Mouse (Mus musculus): ENCODE results near the gene Midn.
"Not testable (repeated sequence)": the region's sequence is repeated elsewhere in the genome, so short reads cannot be mapped to it uniquely, and the experiment has no call there.

Midn gene

GRCm38 (mm10) chr10:80159021-80159560 is 11.0 kb downstream of the Midn start:
- DNase-seq = no peak

DNA sequence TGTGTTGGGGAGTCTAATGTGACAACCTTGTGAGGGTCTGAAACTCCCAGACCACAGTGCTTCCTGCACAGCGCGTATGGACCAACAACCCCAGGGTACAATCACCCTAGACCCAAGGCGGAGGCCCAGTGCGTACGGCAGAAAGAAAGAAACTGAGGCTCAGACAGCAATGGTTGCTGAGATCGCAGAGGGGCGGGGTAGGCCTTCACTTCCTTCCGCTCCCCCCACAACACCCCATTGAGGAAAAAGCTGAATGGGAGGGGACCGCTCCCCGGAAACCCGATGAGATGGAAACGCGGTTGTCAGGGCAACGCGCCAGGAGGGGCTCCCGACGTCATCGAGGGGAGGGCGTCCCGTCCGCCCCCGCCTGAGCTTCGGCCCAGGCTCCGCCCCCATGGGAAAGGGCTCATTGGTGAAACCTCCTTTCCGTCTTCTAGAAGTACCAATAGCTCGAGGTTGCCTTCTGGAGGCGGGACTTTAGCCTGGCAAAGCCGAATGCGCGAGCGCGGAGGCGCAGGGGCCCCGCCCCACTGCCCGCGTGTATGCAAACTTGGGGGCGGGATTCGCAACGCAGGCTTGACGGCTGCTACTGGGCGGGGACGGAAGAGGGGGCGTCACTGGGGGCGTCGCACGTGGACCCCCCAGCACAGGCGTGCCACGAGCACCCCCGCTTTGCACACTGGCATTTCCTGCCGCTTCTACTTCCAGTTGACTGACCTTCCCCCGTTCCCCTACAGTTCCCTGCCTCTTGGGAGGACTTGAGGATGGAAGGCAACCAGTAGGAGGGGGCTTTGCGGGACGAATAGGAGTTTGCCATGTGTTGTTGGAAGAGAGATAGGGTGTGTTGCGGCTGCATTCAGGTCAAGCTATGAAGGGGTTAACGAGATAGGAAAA is 11.7 kb downstream of the Midn start:
- peak; percentile 99 for DNase-seq

- DNase-seq = peak; percentile 89
These were observed 12.6 kb downstream of the Midn start for GRCm38 (mm10) chr10:80160455-80161371.

DNA sequence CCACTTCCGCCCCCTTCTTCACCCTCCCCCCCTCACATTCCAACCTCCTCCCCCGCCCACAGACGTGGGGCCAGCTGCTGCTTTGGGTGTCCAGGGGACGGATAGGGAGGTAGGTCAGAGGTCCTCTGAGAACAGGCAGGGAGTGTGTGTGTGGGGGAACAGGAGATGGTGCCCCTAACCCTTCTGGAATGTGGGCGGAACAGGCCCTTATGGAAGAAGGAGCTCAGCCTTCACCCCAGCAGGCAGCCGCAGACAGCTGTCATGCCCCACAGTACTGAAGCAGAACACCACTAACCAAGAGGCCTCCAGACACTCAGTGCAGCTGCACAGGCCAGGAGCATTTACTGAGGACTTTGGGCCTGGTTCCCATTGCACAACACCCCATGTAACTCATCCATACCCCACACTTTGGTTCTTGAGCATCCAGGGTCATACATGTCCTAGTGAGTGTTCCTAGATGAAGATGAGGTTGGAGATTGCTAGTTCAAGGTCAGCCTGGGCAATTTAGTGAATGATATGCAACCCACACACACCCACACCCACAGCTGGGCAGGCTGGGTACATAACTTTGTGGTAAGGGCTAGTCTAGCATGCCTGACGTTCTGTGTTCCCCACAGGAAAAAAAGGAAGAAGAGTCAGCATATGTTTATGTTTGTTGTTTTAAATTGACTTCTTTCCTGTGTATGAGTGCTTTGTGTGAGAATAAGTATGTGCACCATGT is 13.6 kb downstream of the Midn start:
- DNase-seq = peak; percentile 69

GRCm38 (mm10) chr10:80162243-80162608 is 14.2 kb downstream of the Midn start:
- no peak for DNase-seq

DNA sequence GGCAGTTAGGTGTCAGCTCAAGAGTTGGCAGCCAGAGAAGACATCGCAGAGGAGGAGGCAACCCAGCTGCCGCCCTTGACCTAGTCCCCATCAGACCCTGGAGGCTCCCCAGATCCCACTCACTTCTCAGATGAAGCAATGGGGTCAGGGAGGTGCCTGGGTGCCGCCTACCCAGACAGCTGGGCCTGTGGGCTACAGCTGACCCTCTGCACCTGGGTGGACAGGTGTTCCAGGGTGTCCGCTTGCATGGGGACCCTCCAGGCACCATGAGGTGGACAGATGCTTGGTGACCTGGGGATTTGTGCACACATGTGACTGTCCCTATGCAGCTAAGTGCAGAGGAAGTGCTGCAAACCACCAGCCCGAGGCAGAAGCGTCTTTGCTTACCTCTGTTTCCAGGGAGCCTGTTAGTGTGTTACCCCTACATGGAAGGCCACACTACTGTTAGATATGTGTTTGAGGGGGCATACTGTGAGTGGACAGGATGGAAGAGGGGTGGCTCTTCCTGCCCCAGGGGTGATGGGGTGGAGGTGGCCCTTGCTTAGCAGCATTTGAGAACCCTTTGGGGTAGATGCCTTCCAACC is 14.7 kb downstream of the Midn start:
- DNase-seq = no peak

- DNase-seq = no peak
These were observed 15.6 kb downstream of the Midn start for GRCm38 (mm10) chr10:80163721-80164120.

GRCm38 (mm10) chr10:80164161-80164997 is 16.3 kb downstream of the Midn start:
- no peak for DNase-seq

DNA sequence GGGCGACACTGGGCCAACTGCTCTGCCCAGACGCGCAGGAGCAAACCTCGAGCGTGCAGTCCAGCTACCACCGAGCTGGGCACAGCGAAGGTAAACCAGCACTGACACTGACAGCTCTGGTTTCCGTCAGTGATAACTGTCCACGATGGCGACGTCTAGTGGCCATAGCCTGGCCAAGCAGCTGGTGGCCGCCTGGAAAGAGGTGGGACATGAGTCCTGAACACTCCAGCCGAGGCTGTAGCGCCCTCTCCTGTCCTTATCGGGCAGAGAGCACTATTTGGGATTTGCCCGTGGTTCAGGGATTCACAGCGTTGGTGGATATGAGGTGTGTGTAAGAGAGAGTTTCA is 16.9 kb downstream of the Midn start:
- peak; percentile 97 for DNase-seq

- peak; percentile 83 for DNase-seq
These were observed 17.5 kb downstream of the Midn start, which contains the start of gene Cirbp for GRCm38 (mm10) chr10:80165392-80166128. Cirbp (plus strand) TSS chr10:80165985.

GRCm38 (mm10) chr10:80166136-80166535 is 18.1 kb downstream of the Midn start:
- not testable (repeated sequence) for DNase-seq

DNA sequence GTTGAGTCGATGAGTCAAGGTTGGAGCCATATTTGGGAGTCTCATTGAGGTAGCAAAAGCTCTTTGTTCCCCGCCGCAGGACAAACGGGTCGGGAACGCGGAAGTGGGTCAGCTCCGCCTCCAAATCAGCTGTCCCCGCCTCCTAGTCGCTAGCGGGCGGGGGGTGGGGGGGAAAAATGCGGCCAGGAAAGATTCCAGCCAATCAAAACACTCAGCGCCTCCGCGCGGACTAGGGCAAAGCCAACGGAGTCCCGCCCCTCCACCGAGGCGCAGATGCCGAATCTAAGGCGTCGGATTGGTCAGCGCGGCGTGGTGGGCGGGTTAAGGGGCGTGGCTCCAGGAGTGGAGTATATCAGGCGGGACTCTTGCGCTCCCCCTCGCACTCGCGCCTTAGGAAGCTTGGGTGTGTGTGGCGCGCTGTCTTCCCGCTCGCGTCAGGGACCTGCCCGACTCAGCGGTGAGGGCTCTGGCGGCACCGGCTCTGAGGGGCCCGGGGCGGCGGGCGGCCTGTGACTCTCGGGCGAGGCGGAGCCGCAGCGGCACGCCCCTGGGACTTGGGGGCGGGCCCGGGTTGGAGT is 19.5 kb downstream of the Midn start:
- peak; percentile 100 for DNase-seq

GRCm38 (mm10) chr10:80168038-80168661 is 20.1 kb downstream of the Midn start:
- DNase-seq = peak; percentile 95

DNA sequence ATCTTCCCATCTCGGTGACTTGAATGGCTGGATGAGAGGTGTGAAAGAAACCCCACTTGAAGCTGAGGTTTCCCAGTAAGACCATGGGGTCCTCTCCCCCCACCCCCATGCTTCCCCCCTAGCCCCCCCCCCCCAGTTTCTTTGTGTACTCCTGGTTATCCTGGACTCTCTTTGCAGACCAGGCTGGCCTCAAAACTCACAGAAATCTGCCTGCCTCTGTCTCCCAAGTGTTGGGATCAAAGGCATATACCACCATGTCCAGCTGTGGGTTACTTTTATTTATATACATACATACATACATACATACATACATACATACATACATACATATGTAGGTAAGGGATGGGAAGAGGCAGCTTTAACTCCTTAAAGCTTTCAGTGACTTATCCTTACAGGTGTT is 21.0 kb downstream of the Midn start:
- DNase-seq = no peak

GRCm38 (mm10) chr10:80169651-80170050 is 21.6 kb downstream of the Midn start:
- DNase-seq = no peak

GRCm38 (mm10) chr10:80170052-80170451 is 22.0 kb downstream of the Midn start:
- DNase-seq = no peak

GRCm38 (mm10) chr10:80170601-80171021 is 22.5 kb downstream of the Midn start:
- DNase-seq = no peak

GRCm38 (mm10) chr10:80171252-80171651 is 23.2 kb downstream of the Midn start:
- no peak for DNase-seq

- peak; percentile 43 for DNase-seq
These were observed 23.9 kb downstream of the Midn start for GRCm38 (mm10) chr10:80171760-80172526.

All from retina, postnatal 1 day (tissue).